Mouse (Mus musculus): Measurements from ENCODE around the gene Psmb11. TPM values are rescaled to one million over a fixed set of nuclear protein-coding genes. Genes with fewer than 3 reads are reported as not detected.

Psmb11 gene
- polyA plus RNA-seq (2015; fragmentation: Nextera tagmentation; extraction: Ambion mirVana), result not detected in 2 replicates

DNA sequence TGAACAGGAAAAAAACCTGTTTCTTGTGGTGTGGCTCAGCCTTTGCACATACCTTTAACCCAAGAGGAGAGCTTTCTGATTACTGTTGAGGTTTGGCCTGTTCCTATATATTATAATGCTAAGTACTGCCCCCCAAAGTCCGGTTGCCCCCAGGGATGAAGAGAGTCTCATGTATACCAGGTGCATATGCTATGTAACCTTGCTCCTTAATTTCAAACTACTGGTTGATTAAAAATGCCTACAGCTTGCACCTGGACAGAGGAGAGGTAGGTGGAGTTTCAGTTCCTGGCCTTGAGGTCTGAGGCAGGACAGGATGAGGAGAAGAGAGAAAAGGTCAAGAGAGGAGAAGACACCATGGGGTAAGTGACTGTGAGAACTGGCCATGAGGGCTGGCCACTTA, at the start of gene Psmb11:
Gene Psmb11 (plus strand): TSS at position 301 of the 400 bp plus-strand sequence.

GRCm38 (mm10) chr14:54577089-54577982, 43.9 kb upstream of the Psmb11 start, which contains the start of gene Ajuba:
Gene Ajuba (minus strand): TSS chr14:54577558.

DNA sequence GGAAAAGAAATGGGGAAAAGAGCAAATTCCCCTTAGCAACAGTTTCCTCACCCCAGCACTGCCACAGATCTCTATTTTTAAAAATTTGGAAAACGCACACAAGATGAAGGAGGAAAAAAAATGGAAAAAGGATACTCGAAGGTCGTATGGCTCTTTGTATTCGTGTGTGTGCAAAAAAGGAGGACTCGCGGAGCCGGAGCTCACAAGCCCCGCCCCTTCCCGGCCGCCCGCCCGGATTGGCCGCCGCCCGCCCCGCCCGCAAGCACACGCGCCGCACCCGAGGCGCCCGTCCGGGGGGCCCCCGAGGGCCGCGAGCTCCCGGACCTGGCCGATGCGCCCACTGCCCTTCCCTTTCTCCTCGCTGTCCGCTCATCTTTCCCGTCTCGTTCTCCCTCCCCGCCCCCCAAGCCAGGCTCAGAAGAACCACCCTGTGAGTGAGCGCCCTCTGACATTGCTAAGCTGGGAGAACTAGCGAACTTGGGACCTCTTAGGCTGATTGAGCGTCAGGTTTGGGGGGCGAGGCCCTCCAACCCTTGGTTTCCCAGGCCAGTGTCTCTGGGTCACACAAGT, 15.4 kb upstream of the Psmb11 start, which contains the start of gene 4931414P19Rik:
Gene 4931414P19Rik (minus strand): TSS at position 242 of the 570 bp plus-strand sequence.

GRCm38 (mm10) chr14:54617897-54618365, 3.3 kb upstream of the Psmb11 start, which contains the start of gene Psmb5:
Gene Psmb5 (minus strand): TSS chr14:54618022.

DNA sequence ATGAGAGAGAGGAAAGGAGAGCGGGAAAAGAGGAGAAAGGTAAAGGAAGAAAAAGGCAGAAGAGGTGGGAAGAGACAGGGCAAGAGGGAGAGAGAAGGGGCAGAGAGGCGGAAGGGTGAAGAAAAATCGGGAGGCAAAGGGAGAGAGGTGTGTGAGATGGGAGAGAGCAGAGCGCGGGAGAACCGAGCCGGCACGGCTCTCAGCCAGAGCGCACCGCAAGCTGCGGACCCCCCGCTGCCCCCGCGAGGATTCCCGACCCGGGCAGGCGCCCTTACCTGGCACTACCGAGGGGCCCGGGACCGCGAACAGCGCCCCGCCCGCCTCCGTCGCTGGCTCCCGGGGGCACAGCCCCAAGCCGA, 19.7 kb downstream of the Psmb11 start, which contains the start of gene Gm17606:
Gene Gm17606 (plus strand): TSS at position 7 of the 359 bp plus-strand sequence.

DNA sequence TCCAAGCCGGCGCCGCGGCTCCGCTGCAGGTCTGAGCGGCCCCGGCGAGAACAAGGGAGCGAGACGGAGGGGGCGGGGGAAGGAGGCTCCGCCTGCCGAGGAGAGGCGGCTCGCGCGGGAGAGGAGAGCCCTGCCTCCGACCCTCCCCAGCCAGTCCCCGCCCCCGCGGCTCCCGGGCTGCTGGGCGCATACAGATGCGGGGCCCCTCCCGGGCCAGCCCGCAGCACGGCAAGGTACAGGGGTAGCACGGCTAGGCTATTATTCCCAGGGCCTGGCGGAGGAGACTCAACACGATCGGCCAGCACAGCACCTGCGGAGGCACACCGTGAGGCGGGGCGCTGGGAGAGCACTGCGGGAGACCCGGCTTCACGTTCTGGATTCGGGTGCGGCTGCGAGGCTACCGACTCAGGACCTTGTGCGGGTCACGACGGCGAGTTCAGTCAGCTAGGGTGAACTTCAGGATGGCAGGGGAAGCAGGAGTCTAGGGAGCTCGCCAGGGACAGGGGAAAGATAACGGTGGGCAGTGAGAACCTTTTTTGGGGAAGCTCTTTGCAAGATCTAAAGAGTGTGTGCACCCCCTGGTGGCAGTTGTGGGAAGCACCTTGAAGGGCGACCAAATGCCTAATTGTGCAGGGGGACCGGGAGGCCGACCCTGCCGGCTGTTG, 20.2 kb downstream of the Psmb11 start, which contains the start of gene Cdh24:
Gene Cdh24 (minus strand): TSS at position 60 of the 665 bp plus-strand sequence.

MicroRNAs within 50 kb of the gene (microRNA counts, 519-probe panel; counts per million panel counts)
- microRNA mmu-miR-686, result not detected

Small RNA genes lying within 50 kb of the gene (microRNA-seq; reads per million reads assigned to microRNA genes)
- gene Mir686, result not detected
- gene Mir6948, result not detected

Other genes starting within 250 kb of the Psmb11 start
- 3.8 and 5.9 TPM in 2 replicates for gene Slc7a7, start 203.7 kb upstream of the Psmb11 start, polyA plus RNA-seq (2015; fragmentation: Nextera tagmentation; extraction: Ambion mirVana)
- gene Mrpl52, start 194.5 kb upstream of the Psmb11 start, polyA plus RNA-seq (2015; fragmentation: Nextera tagmentation; extraction: Ambion mirVana), result 256 and 276 TPM in 2 replicates
- gene Mmp14, start 189.8 kb upstream of the Psmb11 start, polyA plus RNA-seq (2015; fragmentation: Nextera tagmentation; extraction: Ambion mirVana), result 124 and 133 TPM in 2 replicates
- 56.2 and 58.1 TPM in 2 replicates for gene Lrp10, start 157.3 kb upstream of the Psmb11 start, polyA plus RNA-seq (2015; fragmentation: Nextera tagmentation; extraction: Ambion mirVana)
- 0.18 TPM in 1 of 2 replicates, not detected in the other for gene Rem2, start 145.3 kb upstream of the Psmb11 start, polyA plus RNA-seq (2015; fragmentation: Nextera tagmentation; extraction: Ambion mirVana)
- 37.8 and 39.1 TPM in 2 replicates for gene Prmt5, start 103.9 kb upstream of the Psmb11 start, polyA plus RNA-seq (2015; fragmentation: Nextera tagmentation; extraction: Ambion mirVana)
- 24.3 and 25.7 TPM in 2 replicates for gene Haus4, start 66.8 kb upstream of the Psmb11 start, polyA plus RNA-seq (2015; fragmentation: Nextera tagmentation; extraction: Ambion mirVana)
- gene Ajuba, start 43.9 kb upstream of the Psmb11 start, polyA plus RNA-seq (2015; fragmentation: Nextera tagmentation; extraction: Ambion mirVana), result 42.4 and 43.2 TPM in 2 replicates
- gene 4931414P19Rik, start 15.4 kb upstream of the Psmb11 start, polyA plus RNA-seq (2015; fragmentation: Nextera tagmentation; extraction: Ambion mirVana), result 2.8 and 3.5 TPM in 2 replicates
- gene Psmb5, start 3.4 kb upstream of the Psmb11 start, polyA plus RNA-seq (2015; fragmentation: Nextera tagmentation; extraction: Ambion mirVana), result 266 and 296 TPM in 2 replicates
- gene Gm17606, start 19.5 kb downstream of the Psmb11 start, polyA plus RNA-seq (2015; fragmentation: Nextera tagmentation; extraction: Ambion mirVana), result not detected in 2 replicates
- 0.59 and 0.66 TPM in 2 replicates for gene Cdh24, start 19.9 kb downstream of the Psmb11 start, polyA plus RNA-seq (2015; fragmentation: Nextera tagmentation; extraction: Ambion mirVana)
- gene 1700123O20Rik, start 64.8 kb downstream of the Psmb11 start, polyA plus RNA-seq (2015; fragmentation: Nextera tagmentation; extraction: Ambion mirVana), result 57.6 and 58.6 TPM in 2 replicates
- 50.8 and 54.6 TPM in 2 replicates for gene Acin1, start 65.5 kb downstream of the Psmb11 start, polyA plus RNA-seq (2015; fragmentation: Nextera tagmentation; extraction: Ambion mirVana)
- gene Gm29776, start 77.4 kb downstream of the Psmb11 start, polyA plus RNA-seq (2015; fragmentation: Nextera tagmentation; extraction: Ambion mirVana), result 0.13 TPM in 1 of 2 replicates, not detected in the other
- gene Cebpe, start 90.7 kb downstream of the Psmb11 start, polyA plus RNA-seq (2015; fragmentation: Nextera tagmentation; extraction: Ambion mirVana), result 0.10 TPM in 1 of 2 replicates, not detected in the other
- gene Slc7a8, start 160.5 kb downstream of the Psmb11 start, polyA plus RNA-seq (2015; fragmentation: Nextera tagmentation; extraction: Ambion mirVana), result 12.7 and 14.8 TPM in 2 replicates
- not detected in 2 replicates for gene Rnf212b, start 192.7 kb downstream of the Psmb11 start, polyA plus RNA-seq (2015; fragmentation: Nextera tagmentation; extraction: Ambion mirVana)
- 4.1 and 5.4 TPM in 2 replicates for gene Homez, start 249.5 kb downstream of the Psmb11 start, polyA plus RNA-seq (2015; fragmentation: Nextera tagmentation; extraction: Ambion mirVana)